Mouse (Mus musculus) urinary bladder, postnatal 25 days (tissue): ENCODE results near the gene Hsd17b6.

Experiments
- DNase-seq: peaks from one replicate; pipeline ENCODE4 v3.0.0; 2022; ENCODE audit warnings: low spot score

Hsd17b6 gene

DNA sequence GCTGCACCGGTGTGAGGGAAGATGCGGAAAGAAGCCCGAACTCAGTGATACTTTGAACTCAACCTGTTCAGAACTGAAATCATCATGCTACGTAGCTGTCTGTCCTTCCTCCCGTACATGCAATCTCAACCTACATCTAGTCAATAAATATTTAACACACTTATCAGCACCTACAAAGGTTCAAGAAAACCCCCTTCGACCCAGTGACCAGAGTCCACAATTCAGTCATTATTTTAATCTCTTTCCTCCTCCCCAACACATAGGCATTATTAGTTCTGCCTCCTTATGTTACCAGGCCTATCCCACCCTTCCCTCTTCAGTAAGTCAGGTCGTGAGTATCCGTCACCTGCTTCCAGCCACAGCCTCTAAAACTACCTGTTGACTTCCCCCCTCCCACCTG, 1.9 kb downstream of the Hsd17b6 start:
- DNase-seq: no peak

GRCm38 (mm10) chr10:128004918-128005317, 2.5 kb downstream of the Hsd17b6 start:
- DNase-seq: no peak

DNA sequence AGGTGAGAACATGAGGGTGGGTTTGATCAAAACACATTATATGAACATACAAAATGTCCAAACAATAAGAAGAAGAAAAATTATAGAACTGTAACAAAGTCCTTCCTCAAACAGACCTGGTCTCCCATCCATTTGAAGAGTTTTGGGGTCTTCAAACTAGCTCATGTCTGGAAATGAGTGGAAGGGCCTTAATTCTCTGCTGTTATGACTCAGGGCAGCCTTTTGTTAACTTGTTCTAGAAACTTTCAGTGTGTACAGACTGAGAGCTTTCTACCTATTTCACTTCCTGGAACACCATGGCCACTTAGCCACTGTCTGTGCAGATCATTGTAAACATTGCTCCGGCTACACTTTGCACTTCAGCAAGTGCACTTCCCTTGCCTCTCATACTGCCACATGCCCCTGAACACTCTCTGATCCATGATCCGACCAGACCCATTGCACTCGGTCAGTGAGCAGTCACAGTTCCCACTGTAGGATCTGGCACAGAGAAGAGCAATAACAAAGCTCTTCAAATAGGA, 4.1 kb downstream of the Hsd17b6 start:
- no peak for DNase-seq

- DNase-seq: no peak
These were observed 9.2 kb downstream of the Hsd17b6 start for GRCm38 (mm10) chr10:127998260-127998659.

DNA sequence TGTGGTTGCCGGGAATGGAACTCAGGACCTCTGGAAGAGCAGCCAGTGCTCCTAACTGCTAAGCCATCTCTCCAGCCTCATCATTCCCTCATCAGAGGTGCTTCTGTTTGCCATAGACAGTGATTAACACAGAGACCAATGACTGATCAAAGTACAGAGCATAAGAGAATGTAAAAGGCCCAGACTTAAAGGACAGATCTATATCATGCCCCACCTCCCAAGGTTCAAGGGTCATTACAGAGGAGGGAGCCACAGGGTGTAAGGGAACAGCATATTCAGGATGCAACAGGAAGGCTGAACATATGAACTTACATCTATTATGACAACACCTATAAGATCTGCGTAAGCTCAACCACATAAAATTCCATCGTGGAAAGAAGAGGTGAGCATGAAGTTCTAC, 10.7 kb downstream of the Hsd17b6 start:
- DNase-seq: no peak

- DNase-seq: no peak
These were observed 21.8 kb downstream of the Hsd17b6 start for GRCm38 (mm10) chr10:127985601-127986000.

DNA sequence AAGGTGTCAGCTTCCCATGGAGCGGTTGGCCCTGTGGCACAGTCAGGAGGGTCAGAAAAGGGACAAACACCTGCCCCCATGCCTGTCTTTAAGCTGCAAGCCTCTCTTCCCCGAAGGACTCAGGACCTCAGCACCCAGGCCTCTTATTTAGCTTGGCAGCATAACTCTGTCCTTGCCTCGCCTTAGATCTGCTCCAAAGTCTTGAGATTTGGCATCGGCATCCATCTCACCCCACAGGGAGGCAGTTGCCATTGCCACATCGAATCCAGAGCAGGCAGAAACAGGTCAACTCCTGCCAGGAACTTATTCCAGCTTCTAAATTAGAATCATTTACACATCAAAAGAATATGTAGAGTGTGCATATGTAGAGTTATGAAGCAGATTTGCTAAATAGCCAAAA, 22.8 kb downstream of the Hsd17b6 start:
- DNase-seq: no peak

DNA sequence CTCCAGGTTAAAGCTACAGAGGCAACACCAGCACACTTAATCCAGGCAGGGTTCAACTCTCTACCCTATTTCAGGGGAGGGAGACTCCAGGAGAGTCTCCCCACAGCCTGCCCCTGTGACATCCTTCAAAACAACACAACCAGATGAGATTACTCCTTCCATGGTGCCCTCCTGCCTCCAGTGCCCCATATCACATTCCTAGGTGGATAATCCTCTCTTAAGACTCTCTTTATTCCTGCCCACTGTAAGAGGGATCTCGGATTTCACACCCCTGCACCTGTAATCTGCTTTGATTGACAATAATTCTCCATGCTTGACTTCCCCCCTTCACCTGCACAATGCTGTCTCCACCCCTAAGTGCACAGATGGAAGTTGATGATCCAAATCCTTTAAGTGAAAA, 31.9 kb downstream of the Hsd17b6 start:
- no peak for DNase-seq

DNA sequence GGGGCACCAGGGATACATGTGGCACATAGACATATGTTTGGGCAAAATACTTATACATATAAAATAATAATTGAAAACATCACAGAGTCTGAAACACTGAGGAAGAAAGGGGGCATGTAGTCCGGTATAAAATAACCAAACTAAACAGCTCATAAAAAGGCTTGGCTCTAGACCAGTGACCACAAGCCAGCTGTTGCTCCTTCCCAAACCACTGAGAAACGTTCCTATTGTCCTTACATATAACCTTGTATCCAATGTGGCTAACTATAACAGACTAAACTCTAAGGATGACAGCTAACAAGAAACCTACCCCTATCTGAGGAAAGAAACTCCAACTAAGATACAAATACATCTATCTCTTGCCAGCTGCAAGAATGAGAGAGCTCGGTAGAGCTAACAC, 33.3 kb downstream of the Hsd17b6 start:
- no peak for DNase-seq

DNA sequence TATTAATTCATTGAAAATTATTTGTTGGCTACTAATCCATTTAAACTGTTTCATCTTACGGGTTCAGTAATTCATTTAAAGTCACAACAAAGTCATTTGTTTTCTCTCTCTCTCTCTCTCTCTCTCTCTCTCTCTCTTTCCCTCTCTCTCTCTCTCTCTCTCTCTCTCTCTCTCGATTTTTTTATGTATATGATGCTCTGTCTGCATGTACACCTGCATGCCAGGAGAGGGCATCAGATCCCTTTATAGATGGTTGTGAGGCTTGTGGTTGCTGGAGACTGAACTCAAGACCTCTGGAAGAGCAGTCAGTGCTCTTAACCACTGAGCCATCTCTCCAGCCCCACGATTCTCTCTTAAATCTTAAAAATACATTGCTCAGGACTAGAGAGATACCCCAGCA, 36.3 kb downstream of the Hsd17b6 start:
- DNase-seq: no peak

DNA sequence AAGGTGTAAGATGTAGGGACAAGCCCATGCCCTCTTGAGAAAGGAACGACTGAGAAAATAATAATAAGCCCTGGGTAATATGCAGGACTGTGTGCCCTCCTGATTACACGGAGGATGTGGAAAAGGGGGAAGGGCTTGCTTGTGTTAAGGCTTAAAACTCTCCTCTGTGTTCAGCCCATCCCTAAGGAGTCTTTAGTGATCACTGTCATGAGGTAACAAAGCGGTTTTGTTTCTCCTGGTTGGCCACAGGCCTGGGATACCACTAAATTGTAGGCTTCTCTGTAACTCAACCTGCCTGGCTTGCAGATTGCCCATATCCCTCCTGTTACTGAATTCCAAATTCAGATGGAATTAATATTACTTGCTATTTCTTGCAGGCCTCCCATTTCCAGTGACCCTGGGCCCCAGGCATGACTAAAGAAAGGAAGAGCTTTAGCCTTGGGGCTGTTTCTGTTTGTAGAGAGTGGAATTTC, 37.0 kb downstream of the Hsd17b6 start:
- DNase-seq: no peak

DNA sequence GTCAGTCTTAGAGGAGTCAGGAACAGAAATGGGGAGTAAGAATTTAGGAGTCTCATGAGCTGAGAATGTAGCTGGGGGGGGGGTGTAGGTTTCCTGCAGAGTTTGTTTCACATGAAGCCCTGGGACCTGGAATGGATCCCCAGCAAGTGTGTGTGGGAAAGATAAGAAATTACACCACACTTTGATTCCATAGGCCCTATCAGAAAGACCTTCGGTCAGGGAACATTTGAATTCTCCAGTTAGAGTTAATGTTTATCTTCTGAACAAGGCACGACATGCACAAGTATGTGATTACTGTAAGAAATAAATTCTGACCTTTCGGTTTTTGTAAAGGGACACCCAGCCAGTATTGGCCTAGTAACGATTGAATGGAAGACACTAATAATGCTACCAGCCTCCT, 37.6 kb downstream of the Hsd17b6 start:
- no peak for DNase-seq

DNA sequence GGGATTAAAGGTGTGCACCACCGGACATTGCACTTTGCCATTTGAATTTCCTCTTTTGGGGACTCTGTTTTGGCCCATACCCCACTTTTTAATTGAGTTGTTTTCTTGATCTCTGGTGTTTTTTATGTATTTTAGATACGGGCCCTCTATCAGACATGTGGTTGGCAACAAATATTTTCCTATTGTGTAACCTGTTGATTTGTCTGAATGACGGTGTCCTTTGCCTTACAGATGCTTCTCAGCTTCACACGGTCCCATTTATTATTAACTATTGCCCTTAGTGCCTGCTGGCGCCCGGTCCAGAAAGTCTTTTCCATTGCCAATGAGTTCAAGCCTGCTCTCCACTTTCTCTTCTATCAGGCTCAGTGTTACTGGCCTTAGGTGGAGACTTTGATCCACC, 40.9 kb downstream of the Hsd17b6 start:
- DNase-seq: no peak

GRCm38 (mm10) chr10:127964004-127964403, 43.4 kb downstream of the Hsd17b6 start:
- DNase-seq: no peak

- DNase-seq: no peak
These were observed 45.0 kb downstream of the Hsd17b6 start for GRCm38 (mm10) chr10:127962451-127962850.

- DNase-seq: no peak
These were observed 48.2 kb downstream of the Hsd17b6 start for GRCm38 (mm10) chr10:127959161-127959679.

DNA sequence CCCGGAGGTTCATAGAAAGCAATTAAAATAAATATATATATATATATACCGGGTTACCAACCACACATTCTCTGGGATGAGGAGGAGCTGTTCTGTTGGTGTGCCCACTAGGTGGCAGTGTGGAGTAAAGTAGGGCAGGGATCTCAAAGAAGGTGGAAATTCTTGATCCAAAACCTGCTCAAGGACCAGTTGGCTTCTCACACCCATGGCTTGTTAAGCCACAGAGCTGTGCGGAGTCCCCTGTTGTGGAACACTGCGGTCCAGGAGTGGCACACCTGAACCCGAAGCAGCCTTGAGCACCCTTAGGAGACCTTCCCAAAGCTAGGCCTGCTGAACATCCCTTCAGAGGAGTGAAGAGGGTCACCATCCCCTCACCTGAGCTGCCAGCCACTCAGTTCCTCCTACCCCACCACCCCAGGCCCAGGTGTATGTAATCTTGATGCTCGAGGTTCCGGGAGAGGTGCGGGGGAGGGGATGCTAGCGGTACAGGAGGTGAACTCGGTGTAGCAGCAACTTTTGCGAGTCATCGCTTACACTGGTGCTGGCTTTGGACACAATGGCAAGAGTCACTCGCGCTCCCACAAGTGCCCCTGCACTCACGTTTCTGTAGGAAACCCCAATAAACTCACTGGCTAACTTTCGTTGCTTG, 51.1 kb downstream of the Hsd17b6 start:
- peak; percentile 88 for DNase-seq

DNA sequence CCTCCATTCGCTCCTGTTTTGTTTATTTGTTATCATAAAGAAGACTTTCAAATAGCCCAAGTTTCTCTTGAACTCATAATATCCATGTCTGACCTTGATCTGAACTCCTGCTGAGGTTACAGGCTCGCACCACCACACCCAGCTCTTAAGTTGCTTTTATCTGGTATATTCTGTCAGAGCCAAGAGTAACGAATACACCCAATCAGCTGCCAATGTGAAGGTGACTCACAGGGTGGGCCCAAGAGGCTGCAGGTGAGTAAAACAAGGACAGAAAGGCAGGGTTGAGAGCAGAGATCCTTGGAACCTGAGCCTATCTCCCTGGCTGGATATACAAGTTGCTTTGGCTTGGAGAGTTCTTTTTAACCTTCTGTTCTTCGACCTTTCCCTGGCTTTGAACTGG, 52.4 kb downstream of the Hsd17b6 start:
- no peak for DNase-seq

DNA sequence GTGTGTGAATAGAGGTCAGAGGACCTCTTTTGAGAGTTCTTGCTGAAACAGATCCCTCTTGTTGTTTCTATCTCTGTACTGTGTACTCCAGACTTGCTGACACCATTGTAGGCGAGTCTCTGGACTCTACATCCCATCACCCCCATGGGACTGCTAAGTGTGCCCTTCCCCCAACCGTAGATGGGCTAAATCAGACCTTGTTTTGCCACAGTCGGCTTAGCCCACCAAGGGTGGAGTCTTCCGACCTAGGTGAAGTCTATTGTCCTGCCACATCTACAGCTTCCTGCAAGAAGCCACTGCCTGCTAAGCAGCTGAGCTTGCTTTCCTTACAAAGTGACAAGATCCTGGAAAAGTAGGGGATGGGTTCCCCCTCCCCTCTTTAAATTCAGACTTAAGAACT, 55.6 kb downstream of the Hsd17b6 start:
- DNase-seq: no peak

DNA sequence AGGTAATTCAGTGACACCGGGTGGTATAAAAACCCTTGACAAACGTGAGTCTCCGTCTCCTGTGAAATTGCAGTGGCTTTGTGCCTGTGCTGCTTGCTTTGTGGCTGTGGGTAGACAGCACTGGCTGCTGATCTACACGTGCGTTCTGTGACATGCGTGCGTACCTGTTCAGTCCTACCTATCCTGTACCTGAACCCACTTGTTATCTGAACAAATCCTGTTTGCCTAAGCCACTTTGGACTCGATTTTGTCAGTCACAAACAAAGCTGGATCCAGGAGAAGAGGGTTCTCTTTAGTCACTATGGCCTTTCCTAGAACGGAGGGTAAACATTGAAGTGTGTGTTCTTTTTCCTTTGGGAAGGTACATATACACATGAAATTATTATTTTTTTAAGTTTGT, 56.0 kb downstream of the Hsd17b6 start:
- DNase-seq: no peak

DNA sequence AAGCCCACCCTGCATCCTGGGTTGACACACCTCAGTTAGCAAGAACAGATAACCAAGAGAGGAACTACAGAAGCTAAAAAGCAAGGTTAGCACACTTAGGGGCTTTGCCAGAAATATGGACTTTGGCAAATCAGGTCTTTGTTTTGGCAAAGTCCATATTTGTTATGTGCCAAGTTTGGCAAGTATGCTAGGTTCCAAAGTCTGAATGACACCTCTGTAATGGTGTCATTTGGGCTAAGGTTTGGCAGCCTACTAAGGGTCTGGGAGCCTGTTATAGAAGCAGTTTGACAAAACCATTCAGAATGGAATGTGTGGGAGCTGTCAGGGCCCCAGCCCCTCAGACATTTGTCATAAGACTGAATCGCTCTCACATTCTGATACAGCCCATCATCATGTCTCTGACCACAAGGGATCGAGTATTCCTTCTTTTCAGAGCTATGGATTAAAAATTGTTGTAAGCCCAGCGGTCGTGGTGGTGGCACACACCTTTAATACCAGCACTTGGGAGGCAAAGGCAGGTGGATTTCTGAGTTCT, 57.7 kb downstream of the Hsd17b6 start:
- no peak for DNase-seq

DNA sequence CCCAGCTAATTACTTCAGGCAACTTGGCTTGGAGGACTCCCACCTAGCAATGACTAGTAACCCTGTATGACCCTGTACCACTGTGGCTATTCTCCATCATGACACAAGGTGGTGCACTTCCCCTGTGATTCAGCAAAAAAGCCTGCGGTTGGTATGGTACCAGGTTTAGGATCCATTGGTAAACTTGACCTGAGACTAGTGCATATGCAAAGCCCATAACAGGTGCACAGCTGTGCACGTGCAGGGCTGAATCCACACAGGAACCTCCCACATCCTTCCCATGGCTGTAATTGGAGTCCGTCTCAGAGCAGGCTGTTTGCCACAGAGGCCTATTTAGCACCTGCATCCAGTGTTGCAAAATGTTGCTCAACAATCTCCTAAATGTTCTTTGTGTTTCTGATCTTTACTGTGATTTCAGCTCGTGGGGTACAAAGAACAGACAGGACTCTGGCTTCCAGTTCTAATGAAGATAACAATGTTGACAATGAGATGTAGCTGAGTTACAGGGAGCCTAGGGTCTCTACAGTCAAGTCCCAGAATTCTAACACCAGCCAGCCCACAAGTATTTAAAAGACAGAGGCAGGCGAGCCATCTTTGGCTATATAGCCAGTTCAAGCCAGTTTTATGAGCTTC, 61.9 kb downstream of the Hsd17b6 start:
- DNase-seq: no peak
